Mouse (Mus musculus): ENCODE results near the gene Foxe3.

- TF ChIP-seq ZC3H11A (IDR thresholded peaks at IDR 0.05; ENCODE audit: borderline replicate concordance, low read depth, low read length) (no peak), ZNF384 (IDR thresholded peaks at IDR 0.05; ENCODE audit: low read depth, low read length) (no peak), MAFK (IDR thresholded peaks at IDR 0.05; ENCODE audit: insufficient read depth, low read depth, low read length) (no peak)
These were observed at the start of gene Foxe3 for GRCm38 (mm10) chr4:114925917-114926312.
